Mouse (Mus musculus) hindbrain, embryonic 14.5 days (tissue): Measurements from ENCODE around the gene Galns. TPM values are rescaled to one million over a fixed set of nuclear protein-coding genes. Genes with fewer than 3 reads are reported as not detected.

ENCODE experiments used
- ATAC-seq: fragments of 200-750 bp; cut with Nextera tagmentation; 2 replicates; pipeline ENCODE4 v1.8.0; 2017; ENCODE audit warnings: moderate number of reproducible peaks, mild to moderate bottlenecking, moderate TSS enrichment, moderate library complexity; ENCODE audit not compliant: low FRiP score
- DNase-seq: peaks from one replicate; pipeline ENCODE4 v3.0.0-alpha.2; 2015; ENCODE audit warnings: low spot score
- H3K27ac ChIP-seq: fragments of 300-500 bp; sonication (generic); 2 replicates; pipeline ENCODE4 v1.5.1; 2014; ENCODE audit warnings: mild to moderate bottlenecking, moderate library complexity
- H3K27me3 ChIP-seq: fragments of 300-500 bp; sonication (generic); 2 replicates; pipeline ENCODE4 v1.6.1; 2014; ENCODE audit warnings: mild to moderate bottlenecking, low read length, mixed read lengths; ENCODE audit not compliant: control insufficient read depth, insufficient read depth
- H3K36me3 ChIP-seq: fragments of 300-500 bp; sonication (generic); replicated peaks from 2 replicates; pipeline ENCODE4 v1.6.1; 2014; ENCODE audit not compliant: control insufficient read depth, insufficient read depth
- H3K4me1 ChIP-seq: fragments of 300-500 bp; sonication (generic); replicated peaks from 2 replicates; pipeline ENCODE4 v1.6.1; 2014; ENCODE audit warnings: antibody characterized with exemption, low read length, mixed read lengths; ENCODE audit not compliant: control insufficient read depth, insufficient read depth
- H3K4me2 ChIP-seq: fragments of 300-500 bp; sonication (generic); replicated peaks from 2 replicates; pipeline ENCODE4 v1.6.1; 2014; ENCODE audit warnings: mild to moderate bottlenecking, moderate library complexity
- H3K4me3 ChIP-seq: fragments of 300-500 bp; sonication (generic); replicated peaks from 2 replicates; pipeline ENCODE4 v1.5.1; 2014; ENCODE audit warnings: mild to moderate bottlenecking, low read length
- H3K9ac ChIP-seq: fragments of 300-500 bp; sonication (generic); 2 replicates; pipeline ENCODE4 v1.6.1; 2014
- H3K9me3 ChIP-seq: fragments of 300-500 bp; sonication (generic); 2 replicates; pipeline ENCODE4 v1.6.1; 2016; ENCODE audit warnings: low read length; ENCODE audit not compliant: control insufficient read depth
- WGBS: fragments of 180-500 bp; shearing (Covaris S2); extraction: QIAGEN DNeasy Blood & Tissue Kit; methylation state at CpG from one replicate; pipeline ENCODE4 v1.1.7; 2014; 5-methylcytosine and 5-hydroxymethylcytosine counted together
- polyA plus RNA-seq: library from polyadenylated mRNA; unstranded; fragments of >200 nt; fragmentation: Nextera tagmentation; extraction: Ambion mirVana; gene quantifications from 2 replicates; pipeline ENCODE4 v1.2.1, GENCODE M21; 2014

Galns gene
- polyA plus RNA-seq, 1 experiment from 2014 or later, result 6.0 TPM

- Histone ChIP-seq H3K4me1 (no peaks in the 10 kb centered on the region), H3K9me3 (no peaks in the 10 kb centered on the region), H3K9ac (no peak overlapping the region), H3K4me3 (no peak overlapping the region), H3K36me3 (no peaks in the 10 kb centered on the region), H3K27me3 (no peaks in the 10 kb centered on the region), H3K27ac (no peak overlapping the region), H3K4me2 (no peak overlapping the region)
- DNase-seq (no peak), ATAC-seq (no peak)
- WGBS, result 73% methylated on average over 14 of the region's 14 CpGs
Observed at GRCm38 (mm10) chr8:122585411-122585891, 25.8 kb downstream of the Galns start.

DNA sequence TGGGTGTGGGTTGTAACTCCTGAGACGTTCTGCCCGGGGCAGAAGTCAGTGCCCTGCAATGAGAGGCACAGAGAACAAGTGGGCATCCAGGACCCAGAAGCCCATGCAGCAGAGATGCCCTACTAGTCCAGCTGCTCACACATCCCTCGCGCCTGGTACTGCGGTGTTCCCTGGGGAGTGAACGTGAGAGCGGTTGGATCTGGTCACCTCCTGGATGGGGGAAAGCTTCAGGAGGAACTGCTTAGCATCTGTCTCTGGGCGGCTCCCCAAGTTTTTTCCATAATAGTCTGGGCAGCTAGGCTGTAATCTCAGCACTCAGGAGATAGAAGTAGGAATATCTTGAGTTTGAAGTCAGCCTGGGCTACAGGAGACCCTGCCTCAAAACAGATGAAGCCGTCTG lies 26.3 kb downstream of the Galns start:
- H3K27me3 ChIP-seq, result no peaks in the 10 kb centered on the region
- H3K4me3 ChIP-seq, result no peak overlapping the region

GRCm38 (mm10) chr8:122580926-122581325 lies 30.3 kb downstream of the Galns start:
- Histone ChIP-seq H3K27ac (no peak overlapping the region), H3K36me3 (no peaks in the 10 kb centered on the region), H3K4me2 (no peak overlapping the region), H3K27me3 (no peaks in the 10 kb centered on the region), H3K4me1 (peaks cover 7% of the 10 kb centered on the region), H3K9me3 (no peaks in the 10 kb centered on the region), H3K4me3 (no peak overlapping the region), H3K9ac (no peak overlapping the region)
- DNase-seq (no peak), ATAC-seq (no peak)
- WGBS, result 82% methylated on average over 15 of the region's 15 CpGs

More for the DNA sequence above, 26.3 kb downstream of the Galns start:
- H3K4me2 ChIP-seq, result no peak overlapping the region
- DNase-seq, result no peak
- 84% methylated on average over 9 of the region's 9 CpGs for WGBS
- H3K9me3 ChIP-seq, result no peaks in the 10 kb centered on the region
- H3K27ac ChIP-seq, result no peak overlapping the region
- no peaks in the 10 kb centered on the region for H3K4me1 ChIP-seq
- H3K9ac ChIP-seq, result no peak overlapping the region
- H3K36me3 ChIP-seq, result no peaks in the 10 kb centered on the region
- ATAC-seq, result no peak

DNA sequence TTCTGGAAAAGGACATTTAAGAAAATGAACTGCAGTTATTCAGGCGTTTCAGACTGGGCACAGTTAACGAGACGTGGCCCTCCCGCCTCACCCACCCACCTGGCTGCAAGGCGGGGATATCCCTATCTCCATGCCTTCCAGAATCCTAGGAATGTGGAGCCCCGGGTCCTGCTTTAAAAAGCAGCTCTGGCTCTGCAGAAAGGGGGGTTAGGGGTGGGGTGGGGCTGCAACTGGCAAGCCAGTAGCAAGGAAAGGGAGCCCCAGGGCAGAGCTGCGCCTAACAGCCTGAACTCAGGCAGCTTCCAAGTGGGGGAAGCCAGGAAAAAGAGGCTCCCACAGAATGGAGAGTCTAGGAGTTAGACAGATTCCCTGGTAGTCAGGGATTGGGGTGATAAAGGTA lies 32.1 kb downstream of the Galns start:
- no peak for ATAC-seq
- WGBS, result 37% methylated on average over 7 of the region's 7 CpGs
- Histone ChIP-seq H3K4me1 (peaks cover 22% of the 10 kb centered on the region), H3K4me2 (no peak overlapping the region), H3K27me3 (no peaks in the 10 kb centered on the region), H3K9me3 (no peaks in the 10 kb centered on the region), H3K27ac (no peak overlapping the region), H3K9ac (no peak overlapping the region), H3K4me3 (no peak overlapping the region), H3K36me3 (no peaks in the 10 kb centered on the region; the same call in 1 of the 2 replicates)
- DNase-seq, result no peak

DNA sequence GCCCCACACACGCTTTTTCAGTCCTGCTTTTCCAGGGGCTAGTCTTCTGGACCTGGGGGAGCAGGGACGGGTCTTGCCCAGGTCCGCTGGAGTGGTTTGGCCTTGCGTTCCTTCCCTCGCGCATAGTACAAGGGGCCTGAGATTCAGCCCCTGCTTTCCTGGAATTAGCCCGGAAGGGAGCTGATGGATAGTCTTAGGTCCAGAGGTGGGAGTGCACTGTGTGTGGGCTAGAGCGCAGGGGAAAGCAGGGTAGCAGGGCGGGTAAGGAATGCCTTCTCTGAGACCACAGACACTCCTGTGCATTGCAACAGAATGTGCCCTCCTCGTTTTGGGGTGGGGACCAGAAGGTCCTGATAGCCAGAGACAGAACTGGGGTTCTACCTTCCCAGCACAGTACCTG lies 34.1 kb downstream of the Galns start:
- Histone ChIP-seq H3K27ac (no peak overlapping the region), H3K4me1 (peaks cover 22% of the 10 kb centered on the region), H3K9me3 (no peaks in the 10 kb centered on the region), H3K36me3 (peaks cover 3% of the 10 kb centered on the region; the same call in 1 of the 2 replicates), H3K9ac (peak overlapping the region; percentile 80), H3K4me2 (peak overlapping the region; percentile 75), H3K4me3 (peak overlapping the region; percentile 53), H3K27me3 (no peaks in the 10 kb centered on the region)
- ATAC-seq, result peak; percentile 5; the same call in 1 of the 2 replicates
- DNase-seq, result no peak
- 48% methylated on average over 10 of the region's 10 CpGs for WGBS

DNA sequence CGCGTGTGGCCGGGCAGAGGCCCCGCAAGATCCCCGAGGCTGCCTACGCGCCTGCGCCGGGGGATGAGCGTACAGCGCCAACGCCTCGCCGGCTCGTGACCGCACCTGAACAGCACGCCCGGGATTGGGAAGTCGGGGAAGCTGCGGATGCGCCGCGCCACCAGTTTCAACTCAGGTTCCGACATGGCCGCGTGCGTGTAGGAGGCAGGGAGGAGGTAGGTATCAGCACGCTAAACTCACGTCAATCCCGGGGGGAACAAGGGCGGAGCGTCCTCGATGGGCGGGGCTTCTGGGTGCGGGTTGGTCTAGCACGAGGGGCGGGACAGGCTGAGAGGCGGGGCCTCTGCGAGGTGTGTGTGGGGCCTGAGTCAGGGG lies 34.6 kb downstream of the Galns start, which contains the start of gene Aprt:
TSS of gene Aprt (minus strand) at position 262 of the 375 bp plus-strand sequence.
- no peaks in the 10 kb centered on the region for H3K9me3 ChIP-seq
- peak within 1 kb of the TSS; percentile 75 for H3K4me2 ChIP-seq
- DNase-seq (peak; percentile 89), ATAC-seq (peak; percentile 88)
- peak within 1 kb of the TSS; percentile 66 for H3K27ac ChIP-seq
- WGBS, result under 1% methylated on average over 39 of the region's 39 CpGs
- peak within 1 kb of the TSS; percentile 53 for H3K4me3 ChIP-seq
- H3K4me1 ChIP-seq, result peaks cover 22% of the 10 kb centered on the region
- peaks cover 5% of the 10 kb centered on the region; the same call in 1 of the 2 replicates for H3K36me3 ChIP-seq
- peak within 1 kb of the TSS; percentile 80 for H3K9ac ChIP-seq
- H3K27me3 ChIP-seq, result no peaks in the 10 kb centered on the region

GRCm38 (mm10) chr8:122575735-122576647 lies 35.3 kb downstream of the Galns start:
- peak overlapping the region; percentile 53 for H3K4me3 ChIP-seq
- 19% methylated on average over 21 of the region's 21 CpGs for WGBS
- H3K4me2 ChIP-seq, result peak overlapping the region; percentile 75
- peak overlapping the region; percentile 80 for H3K9ac ChIP-seq
- peaks cover 22% of the 10 kb centered on the region for H3K4me1 ChIP-seq
- DNase-seq, result no peak
- 0 out of 2 replicates have a peak, but pooled peaks have one; percentile 15 for ATAC-seq
- H3K9me3 ChIP-seq, result no peaks in the 10 kb centered on the region
- H3K27ac ChIP-seq, result peak overlapping the region; percentile 66
- H3K27me3 ChIP-seq, result no peaks in the 10 kb centered on the region
- H3K36me3 ChIP-seq, result peaks cover 5% of the 10 kb centered on the region; the same call in 1 of the 2 replicates

GRCm38 (mm10) chr8:122575286-122575685 lies 36.0 kb downstream of the Galns start:
- ATAC-seq (no peak), DNase-seq (no peak)
- H3K36me3 ChIP-seq, result peaks cover 7% of the 10 kb centered on the region; the same call in 1 of the 2 replicates
- H3K4me2 ChIP-seq, result peak overlapping the region; percentile 75
- H3K9ac ChIP-seq, result peak overlapping the region; percentile 80; the same call in 1 of the 2 replicates
- no peaks in the 10 kb centered on the region for H3K9me3 ChIP-seq
- no peaks in the 10 kb centered on the region for H3K27me3 ChIP-seq
- H3K4me1 ChIP-seq, result peaks cover 22% of the 10 kb centered on the region
- no peak overlapping the region for H3K27ac ChIP-seq
- H3K4me3 ChIP-seq, result peak overlapping the region; percentile 53; the same call in 1 of the 2 replicates
- 71% methylated on average over 8 of the region's 8 CpGs for WGBS

- no peaks in the 10 kb centered on the region for H3K9me3 ChIP-seq
- H3K4me2 ChIP-seq, result peak overlapping the region; percentile 75; the same call in 1 of the 2 replicates
- H3K9ac ChIP-seq, result no peak overlapping the region
- H3K27ac ChIP-seq, result no peak overlapping the region
- no peak for ATAC-seq
- no peak for DNase-seq
- no peaks in the 10 kb centered on the region for H3K27me3 ChIP-seq
- H3K4me1 ChIP-seq, result peaks cover 22% of the 10 kb centered on the region
- no peak overlapping the region for H3K4me3 ChIP-seq
- 48% methylated on average over 10 of the region's 10 CpGs for WGBS
- peaks cover 11% of the 10 kb centered on the region; the same call in 1 of the 2 replicates for H3K36me3 ChIP-seq
Observed at GRCm38 (mm10) chr8:122574667-122575251, 36.5 kb downstream of the Galns start.
